Mouse (Mus musculus): ENCODE data around the gene Mast4. TPM values are rescaled to one million over a fixed set of nuclear protein-coding genes. Genes with fewer than 3 reads are reported as not detected.

Gene Mast4
- total RNA-seq, 4 experiments from 2014 or later: 19.8 to 27.6 (median 25.3) TPM

DNA sequence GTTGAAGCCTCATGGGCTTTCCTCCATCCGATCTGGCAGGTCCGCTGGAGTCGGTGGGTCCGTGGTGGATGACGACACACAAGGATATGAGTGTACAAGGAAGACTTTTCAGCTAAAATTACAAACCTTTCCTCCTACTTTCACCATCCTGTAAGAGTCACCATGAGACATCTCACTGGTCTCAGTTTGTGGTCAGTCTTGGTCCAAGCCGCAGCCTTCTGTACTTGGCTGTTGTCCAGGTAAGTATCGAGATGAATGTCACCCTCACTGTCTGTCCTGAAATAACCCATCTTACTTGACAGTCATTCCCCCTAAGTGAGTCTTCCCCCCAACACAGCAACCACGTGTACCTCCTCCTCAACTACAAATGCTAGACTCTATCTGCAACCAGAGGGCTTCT is 94.6 kb downstream of the Mast4 start:
- no peak for DNase-seq (ENCODE audit: low spot score)

DNA sequence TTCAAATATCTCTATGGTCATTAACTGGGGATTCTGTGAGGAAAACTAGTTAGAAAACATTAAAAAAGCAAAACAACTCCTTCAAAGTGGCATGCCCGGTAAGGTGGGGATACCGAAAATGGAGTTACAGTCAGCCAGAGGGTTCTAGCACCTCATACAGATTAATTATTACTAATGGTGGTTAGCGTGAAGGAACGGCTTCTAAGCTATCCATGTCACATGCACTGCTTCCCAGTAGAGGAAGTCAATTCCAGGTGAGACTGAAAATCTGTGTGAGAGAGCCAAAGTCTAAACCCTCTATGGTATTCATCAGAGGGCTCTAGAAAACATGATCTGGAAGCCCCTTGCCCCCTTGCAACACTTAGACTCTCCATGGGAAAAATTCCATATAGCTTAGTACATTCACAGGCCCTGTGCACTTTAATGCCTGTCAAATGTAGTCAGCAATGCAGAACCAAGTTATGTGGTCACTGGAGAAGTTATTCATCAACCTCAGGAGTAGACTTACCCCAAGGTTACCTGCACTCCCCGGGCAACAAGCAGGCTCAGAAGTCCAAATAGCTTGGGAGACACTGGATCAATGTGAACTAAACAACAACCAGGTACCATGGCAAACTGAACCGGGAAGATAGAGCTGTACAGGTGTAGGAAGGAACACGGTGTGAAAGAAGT is 96.1 kb downstream of the Mast4 start:
- no peak for DNase-seq (ENCODE audit: low spot score)

DNA sequence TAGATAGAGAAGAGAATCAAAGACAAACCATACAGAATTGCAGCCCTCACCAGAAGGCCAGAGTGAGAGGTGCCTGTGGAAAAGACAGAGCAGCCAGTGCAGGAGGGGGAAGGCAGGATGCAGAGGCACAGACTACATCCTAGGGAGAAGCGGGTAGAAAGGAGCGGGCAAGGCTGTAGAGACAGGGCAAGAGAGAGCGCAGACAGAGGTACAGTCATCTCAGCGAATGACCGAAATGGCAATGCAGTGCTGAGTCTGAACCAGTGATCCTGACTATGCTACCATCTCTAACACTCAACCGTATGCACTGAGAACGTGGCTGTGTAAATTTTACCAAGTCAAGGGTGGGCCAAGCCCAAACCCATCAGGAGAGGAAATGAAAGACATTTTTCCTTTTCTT is 102.1 kb downstream of the Mast4 start:
- no peak for DNase-seq (ENCODE audit: low spot score)

DNA sequence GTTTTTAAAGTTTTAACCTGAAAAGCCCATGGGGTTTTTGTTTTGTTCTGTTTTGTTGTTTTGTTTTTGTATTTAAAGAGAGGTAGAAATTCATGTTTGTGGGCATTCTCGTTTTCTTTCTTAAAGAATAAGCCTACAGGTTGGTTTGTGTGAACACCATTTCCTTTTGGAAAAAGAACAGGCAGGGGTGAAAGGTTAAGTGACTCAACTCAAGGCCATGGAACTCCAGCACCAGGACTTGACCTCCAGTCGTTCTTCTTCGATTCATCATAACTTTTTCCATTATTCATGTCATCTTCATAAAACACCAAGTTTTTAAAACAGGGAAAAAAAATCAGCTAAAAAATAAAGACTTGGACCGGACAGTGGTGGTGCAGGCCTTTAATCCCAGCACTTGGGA is 105.2 kb downstream of the Mast4 start:
- no peak for DNase-seq (ENCODE audit: low spot score)

DNA sequence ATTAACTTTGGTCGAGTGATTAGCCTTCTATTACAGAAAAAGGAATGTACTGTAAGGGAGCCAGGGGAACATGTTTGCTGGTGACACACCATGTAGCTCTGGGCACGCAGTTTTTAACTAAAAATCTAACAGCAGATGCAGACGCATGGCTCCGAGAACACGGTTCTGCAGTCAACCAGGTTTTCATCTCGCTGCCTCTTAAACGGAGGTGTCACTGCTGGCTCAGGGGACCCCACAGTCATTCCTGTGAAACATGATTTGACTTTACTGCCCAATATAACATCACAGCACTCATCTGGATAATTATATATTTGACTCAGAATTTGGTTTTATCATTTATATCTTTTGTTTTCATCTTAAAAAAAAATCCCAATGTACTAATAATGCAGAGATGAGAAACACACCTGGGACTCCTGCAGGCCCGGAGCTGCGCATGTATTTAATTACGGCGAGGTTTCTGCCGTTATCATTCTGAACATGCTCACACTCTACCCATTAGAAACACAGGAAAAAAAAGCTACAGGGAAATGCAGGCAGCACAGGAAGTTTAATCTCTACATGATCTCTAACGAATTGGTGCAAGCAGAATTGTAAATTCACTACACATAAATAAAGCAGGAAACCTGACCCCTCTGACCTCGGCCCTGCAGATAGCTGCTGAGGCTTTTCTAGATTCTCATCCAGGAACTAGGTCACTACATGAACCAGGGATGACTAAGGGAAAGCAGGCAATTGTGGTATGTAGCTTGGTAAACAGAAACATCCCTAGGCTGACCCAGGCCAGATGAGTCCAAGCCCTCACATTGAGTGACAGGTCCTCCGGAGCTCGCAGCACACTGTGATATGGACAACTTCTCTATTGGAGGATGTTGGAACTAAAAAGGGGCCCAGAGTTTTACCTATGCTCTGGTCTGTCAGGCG is 108.1 kb downstream of the Mast4 start:
- DNase-seq (ENCODE audit: low spot score): no peak

DNA sequence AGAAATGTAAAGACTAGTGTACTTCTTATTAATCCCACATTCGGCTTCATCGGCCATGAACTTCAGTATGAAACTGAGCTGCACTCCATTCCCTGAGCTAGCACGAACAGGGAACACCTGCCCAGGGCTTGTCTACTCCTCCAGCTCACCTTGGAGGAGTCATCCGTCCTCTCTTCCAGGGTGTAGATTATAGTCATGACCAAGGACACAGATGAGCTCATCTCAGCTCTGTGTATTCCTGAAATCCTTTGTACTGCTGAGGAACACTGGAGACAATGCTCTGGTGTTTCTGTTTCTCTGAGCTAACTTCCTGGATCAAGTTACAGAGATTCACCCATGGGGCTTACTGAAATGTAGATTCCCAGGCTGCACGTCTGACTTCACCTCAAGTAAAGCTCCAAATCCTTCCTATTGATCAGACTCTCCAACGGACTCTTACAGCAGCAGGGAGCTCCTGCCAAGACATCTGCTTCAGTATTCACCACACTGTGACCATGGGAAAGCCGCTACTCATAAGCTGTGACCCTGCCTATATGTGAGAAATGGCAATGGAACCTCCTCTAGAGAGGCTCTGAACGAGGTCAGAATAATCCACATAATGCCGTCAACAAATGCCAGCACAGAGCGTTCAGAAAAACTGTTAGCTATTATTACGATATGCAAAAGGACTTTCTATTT is 108.9 kb downstream of the Mast4 start:
- no peak for DNase-seq (ENCODE audit: low spot score)

DNA sequence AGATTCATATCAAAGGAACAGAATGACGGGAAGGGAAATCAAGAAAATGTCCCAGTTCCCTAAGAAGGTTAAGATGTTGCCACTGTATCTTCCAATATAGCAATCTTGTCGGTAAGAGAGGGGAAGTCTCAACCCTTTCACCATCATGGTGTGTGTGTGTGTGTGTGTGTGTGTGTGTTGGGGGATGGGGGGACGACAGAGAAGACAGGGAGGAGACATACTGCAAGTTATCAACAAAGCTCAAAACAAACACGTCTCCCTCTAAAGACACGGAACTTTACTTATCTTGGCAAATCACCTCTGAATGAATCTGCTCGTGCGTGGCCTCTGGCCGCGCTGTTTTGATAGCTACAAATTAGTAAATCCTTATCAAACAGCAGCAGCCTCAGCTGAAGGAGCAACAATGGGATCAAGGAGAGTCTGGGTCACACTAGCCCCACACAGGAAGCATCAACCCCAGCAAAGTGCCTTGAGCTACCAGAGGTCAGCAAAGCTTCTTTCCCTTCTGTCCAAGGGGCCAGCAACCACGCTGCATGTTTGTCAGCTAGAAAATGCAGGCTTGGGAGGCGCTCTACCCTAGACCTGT is 113.7 kb downstream of the Mast4 start:
- DNase-seq (ENCODE audit: low spot score): no peak

DNA sequence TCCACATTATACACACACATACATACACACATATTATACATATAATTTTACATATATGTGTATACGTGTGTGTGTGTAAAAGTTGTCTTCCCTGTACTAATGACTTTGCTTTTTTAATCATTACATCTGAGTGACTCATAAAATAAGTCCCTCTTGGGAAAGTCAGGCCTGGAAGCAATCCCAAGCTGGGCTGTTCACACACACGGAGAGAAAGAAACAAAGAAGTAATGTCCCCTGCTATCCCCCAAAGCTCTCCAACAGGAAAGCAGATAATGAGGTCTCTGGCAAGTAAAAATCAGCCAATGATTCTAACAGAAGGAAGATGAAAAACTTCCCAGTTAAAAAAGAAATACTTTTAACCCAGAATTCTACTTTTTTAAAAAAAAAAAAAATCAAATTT is 114.3 kb downstream of the Mast4 start:
- peak; percentile 57 for DNase-seq (ENCODE audit: low spot score)

DNA sequence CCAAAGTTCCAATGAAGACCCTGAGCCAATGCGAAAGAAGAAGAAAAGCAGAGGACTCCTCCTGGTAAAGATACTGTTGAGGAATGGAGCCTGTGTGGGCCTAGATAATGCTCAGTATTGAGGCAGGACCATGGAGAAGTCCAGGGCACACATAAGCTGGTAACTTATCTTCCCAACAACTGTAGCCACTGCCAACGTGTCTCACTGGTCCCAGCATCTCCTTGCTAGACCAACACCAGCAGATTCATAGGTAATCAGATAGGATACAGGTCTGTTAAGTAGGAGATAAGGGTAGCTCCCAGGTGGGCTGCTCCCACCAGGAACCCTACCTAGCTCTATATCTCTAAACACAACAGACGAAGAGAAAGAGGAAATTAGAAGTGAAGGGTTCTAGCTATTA is 116.8 kb downstream of the Mast4 start:
- no peak for DNase-seq (ENCODE audit: low spot score)

DNA sequence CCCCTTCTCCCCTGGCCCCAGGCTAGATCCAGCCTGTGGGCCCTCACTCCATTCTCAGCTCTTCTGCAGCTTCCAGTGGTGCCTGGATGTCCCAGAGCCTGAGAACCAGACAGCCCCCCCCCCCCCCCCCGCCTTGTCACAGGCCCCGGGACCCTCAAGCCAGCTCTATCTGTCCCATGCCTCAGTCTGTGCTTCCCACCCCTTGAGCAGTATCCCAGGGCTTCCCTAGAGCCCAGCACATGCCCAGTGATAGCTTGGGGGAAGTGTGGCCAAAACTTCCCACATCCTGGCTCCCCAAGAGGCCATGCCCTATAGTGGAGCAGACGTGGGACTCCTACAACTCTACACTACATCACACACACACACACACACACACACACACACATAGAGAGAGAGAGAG is 119.8 kb downstream of the Mast4 start:
- DNase-seq (ENCODE audit: low spot score): no peak

DNA sequence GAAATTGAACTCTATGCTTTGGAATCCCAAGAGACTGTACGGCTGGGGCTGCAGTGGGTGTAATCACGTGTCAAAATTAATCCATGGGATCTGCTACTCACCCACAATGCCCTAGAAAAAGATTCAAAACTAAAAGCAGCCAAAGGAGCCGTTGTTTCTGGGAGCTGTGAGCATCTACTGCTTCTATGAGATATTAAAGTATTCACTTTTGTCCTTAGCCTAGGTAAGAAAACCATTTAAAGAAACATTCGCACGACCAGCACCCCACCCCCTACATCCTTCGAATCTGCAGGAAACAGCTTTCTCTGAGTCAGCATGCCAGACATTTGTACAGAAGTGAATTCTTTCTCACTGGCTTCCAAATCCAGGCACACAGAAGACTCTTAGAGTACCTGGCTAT is 122.3 kb downstream of the Mast4 start:
- DNase-seq (ENCODE audit: low spot score): no peak

DNA sequence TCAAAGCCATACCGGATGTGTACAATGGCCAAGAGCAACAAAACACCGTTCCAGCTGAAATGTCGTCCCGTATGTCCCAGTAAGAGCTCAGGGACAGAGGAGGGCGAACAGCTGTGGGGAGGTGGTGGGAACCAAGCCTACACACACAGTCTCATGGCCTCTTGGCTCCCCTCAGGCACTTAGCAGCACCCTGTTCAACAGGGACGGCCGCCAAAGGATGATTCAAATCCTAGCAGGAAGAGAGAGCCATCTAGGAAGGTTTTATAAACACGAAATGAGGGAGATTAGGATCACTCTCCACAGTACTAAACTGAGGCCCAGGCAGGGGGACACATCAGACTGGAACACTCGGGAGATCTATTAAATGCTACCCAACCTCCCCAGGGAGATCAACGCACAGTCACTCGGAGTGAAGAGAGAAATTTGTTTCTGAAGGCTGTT is 122.8 kb downstream of the Mast4 start:
- peak; percentile 85 for DNase-seq (ENCODE audit: low spot score)

DNA sequence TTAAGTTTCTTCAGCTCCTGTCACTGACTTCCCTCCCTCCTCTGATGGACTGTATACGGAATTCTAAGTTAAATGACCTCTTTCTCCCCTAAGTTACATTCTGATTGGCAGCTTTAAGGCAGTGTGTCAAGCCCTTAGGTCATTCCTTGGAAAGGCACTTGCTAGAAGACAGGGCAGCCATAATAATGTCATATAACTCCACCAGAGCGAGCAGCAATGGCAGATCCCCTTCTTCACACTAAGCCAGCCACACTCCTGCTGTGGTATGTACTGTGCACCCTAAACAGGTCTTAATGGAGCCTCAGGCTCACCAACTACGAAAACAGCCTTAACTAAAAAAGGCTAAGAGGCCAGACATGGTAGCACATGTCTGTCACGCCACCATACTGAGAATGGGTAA is 123.6 kb downstream of the Mast4 start:
- no peak for DNase-seq (ENCODE audit: low spot score)

DNA sequence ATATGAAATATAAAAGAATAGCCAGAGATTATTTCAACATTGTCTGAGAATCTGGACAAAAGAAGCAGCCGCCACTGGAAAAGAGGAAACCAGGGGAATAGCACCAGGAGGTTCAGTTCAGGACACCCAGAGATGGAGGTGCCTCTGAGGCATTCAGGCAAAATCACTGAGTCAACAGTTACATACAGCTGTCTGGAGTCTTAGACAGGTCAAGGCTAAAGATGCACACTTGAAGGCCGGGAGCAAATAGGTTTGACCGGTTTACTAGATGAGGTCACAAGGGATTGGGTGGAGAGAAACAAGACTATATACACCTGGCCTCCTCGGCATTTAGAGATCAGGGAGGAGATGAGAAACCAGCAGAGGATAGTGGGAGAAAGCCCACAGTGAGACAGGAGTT is 127.1 kb downstream of the Mast4 start:
- peak; percentile 50 for DNase-seq (ENCODE audit: low spot score)

DNA sequence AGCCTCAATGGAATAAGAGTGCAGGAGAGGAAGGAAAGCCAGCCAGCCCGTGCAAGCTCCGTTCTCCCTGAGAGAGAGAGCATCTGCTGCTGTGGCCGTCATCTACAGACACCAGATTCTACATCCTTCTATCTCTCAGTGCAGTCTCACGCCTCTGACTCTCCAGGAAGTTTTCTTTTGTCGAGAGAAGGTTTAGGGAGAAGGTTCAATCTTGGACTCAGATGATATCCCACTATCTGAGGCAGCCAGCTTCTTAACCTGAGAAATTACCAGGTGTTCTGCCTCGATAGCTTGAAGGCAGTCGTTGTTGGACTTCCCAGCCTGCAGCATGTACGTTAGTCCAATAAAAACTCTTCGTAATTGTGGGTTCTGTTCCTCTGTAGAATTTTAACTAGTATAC is 127.7 kb downstream of the Mast4 start:
- no peak for DNase-seq (ENCODE audit: low spot score)

DNA sequence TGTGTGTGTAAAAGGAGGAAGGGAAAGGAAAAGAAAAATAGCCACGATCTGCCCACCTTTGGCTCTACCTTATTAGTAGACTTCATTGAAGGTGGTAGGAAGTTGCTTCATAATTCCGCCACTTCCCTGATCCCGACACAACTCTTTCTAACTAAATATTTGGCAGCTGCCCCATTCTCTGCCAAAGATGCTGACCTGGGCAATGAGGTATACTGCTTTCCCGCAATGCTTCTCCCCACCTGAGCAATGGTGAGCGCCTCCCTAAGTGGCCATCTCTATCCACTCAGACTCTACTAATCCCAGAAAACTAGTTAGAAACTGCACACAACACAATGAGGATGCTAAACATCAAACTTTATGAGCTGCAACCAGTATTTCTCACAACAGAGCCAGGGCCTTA is 129.1 kb downstream of the Mast4 start:
- DNase-seq (ENCODE audit: low spot score): no peak

DNA sequence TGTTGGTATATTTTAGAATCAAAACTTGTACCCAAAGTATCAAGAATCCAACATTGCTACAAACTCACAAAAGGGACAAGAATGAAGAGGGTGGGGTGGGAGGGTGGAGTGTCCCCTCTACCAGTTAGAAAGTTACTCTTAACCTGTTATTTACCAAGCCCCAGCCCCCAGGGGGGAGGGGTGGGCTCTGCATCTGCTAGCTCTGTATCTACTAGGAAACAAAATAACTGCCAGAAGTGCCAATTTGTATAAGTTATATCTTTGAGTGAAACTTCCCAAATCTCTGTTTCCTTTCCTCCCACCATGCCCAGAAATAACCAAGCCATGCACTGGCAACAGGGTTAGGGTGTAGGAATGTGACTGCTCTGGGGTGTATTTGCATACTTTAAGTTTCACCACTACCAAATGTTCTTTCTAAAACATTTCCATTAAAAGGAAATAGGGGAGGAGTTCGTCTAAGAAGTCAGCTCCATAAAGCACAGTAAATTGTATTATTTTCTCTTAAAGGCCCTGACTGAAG is 130.9 kb downstream of the Mast4 start:
- no peak for DNase-seq (ENCODE audit: low spot score)

DNA sequence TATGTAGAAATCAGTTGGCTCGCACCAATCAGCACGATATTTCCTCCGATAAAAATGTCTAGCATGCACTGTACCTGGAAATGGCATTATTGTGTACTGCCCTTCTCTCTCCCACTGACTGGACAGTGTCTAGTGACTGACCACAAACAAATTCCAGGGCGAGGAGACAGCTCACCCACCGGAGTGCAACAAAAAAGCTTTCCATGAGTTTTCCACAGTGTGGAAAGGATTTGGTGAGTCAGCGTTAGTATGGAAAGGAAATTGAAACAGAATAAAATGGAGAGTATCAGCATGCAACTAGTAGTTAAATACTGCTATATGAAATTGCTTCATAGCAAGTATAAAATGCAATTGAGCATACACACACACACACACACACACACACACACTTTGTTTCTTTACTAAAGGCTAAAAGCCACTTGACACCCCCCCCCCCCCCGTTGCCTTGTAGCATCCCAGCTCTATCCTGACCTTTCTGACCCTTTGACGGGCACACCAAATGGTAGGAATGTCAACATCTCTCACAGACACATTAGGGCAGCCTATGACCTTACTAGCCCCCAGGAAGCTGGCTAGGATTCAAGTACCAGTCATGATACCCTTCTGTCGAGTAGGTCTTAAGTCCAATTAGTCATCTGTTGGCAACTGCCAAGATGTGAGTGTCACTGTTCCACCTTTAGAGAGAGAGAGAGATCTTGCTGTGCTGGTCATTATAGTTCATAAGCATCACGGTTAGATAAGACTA is 133.1 kb downstream of the Mast4 start:
- DNase-seq (ENCODE audit: low spot score): no peak

DNA sequence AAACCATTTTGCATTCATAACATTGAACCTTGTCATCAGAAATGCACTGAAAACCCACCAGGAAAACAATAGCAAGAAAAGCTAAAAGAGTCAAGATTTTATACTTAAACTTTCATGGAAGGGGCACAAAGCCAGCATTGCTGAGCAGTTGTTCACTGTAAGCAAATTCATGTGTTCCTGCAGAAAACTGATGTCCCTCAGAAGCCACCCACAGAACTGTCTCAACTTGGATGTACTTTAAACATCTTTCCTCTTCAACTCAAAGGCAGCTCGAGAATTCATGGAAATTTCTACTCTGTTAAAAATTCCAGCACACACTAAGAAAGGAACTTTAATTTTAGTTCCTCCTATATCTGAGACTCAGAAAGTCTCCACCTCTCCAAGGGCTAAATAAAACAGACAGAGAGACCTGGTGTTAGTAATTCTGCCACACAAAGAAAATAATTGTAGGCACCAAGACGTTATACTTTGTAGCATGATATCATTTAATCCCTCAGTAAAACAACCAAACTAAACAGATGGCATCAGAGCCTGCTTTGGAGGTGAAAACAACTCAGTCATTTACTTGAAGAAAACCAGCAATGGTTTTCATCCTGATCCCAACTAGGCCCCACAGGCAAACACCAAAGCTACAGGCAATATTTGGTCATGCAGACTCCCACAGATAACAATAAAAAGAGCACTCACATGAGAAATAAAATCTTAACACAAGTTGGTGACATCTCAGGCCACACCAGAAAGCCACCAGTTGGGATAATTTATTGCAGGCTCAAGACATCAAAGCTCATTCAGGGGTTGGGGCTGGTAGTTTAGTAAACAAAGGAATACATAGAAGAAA is 134.3 kb downstream of the Mast4 start:
- DNase-seq (ENCODE audit: low spot score): no peak

DNA sequence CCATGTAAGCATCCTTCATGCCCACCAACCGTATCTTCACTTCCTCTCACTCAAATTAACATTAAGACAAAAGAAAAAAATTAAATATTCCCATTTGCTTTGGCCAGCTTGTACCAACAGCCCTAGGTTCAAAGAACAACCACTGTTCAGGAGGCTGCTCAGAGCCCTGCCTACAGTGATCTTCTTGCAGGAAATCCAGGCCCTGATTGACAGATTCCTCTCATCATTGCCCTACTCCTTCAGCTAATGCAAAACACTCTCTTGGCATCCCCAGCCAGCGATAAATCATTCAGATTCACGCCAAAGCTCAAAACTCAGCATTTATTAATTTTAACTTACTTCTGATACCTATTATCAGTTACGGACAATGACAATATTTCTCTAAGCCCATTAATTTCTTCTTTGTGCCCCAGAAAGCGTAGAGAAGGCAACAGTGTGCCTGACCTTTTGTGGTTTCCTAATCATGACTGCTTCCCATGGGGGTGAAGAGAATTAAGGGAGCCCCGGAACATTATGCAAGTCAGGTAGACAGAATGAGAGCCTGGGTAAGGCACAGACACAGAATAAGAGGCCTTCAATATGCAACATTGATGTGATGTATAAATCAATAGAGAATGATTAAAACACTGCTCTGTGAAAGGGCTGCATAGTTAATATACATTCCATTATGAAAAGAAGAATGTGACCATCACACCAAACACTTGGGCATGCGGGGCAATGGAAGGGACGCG is 135.9 kb downstream of the Mast4 start:
- DNase-seq (ENCODE audit: low spot score): no peak

All from heart, adult 8-10 months (tissue).